Mouse (Mus musculus): ENCODE data around the gene Dnajb6.

GRCm38 (mm10) chr5:29725369-29725768, 10.1 kb upstream of the Dnajb6 start:
- TF ChIP-seq CTCF (IDR thresholded peaks at IDR 0.05; ENCODE audit: low read depth): no peak
- TF ChIP-seq EP300 (optimal IDR thresholded peaks at IDR 0.05): no peak

Measured in stomach, postnatal 0 days (tissue).